Mouse (Mus musculus) ES-E14 (cell line): ENCODE measurements around the gene Inpp5f. TPM values are rescaled to one million over a fixed set of nuclear protein-coding genes. Genes with fewer than 3 reads are reported as not detected.
"Not testable (repeated sequence)": the region's sequence is repeated elsewhere in the genome, so short reads cannot be mapped to it uniquely, and the experiment has no call there.

Experiments
- DNase-seq: peaks from one replicate; pipeline ENCODE4 v3.0.0-alpha.2; 2013; ENCODE audit warnings: low read depth, low spot score
- H3K27ac ChIP-seq: 2 replicates; pipeline ENCODE4 v1.5.1; 2012; ENCODE audit warnings: low read depth, mild to moderate bottlenecking, low read length, moderate library complexity, mixed read lengths; ENCODE audit not compliant: poor library complexity, insufficient read depth, severe bottlenecking
- H3K36me3 ChIP-seq: 2 replicates; pipeline ENCODE4 v1.6.1; 2012; ENCODE audit warnings: mild to moderate bottlenecking, low read length, moderate library complexity, mixed read lengths; ENCODE audit not compliant: control insufficient read depth, poor library complexity, insufficient read depth, severe bottlenecking
- H3K4me1 ChIP-seq, 2 experiments: fragments of 150-350 bp in 1 of 2; sonication (generic) in 1 of 2; 2 replicates each; pipeline ENCODE4 v1.6.1; 2012; ENCODE audit warnings: low read length in 2 of 2, mild to moderate bottlenecking in 1 of 2, mixed read lengths in 1 of 2; ENCODE audit not compliant: control insufficient read depth in 2 of 2, insufficient read depth in 2 of 2, poor library complexity in 1 of 2
- H3K4me3 ChIP-seq, 2 experiments: fragments of 150-350 bp in 1 of 2; sonication (generic) in 1 of 2; 2 replicates each; pipeline ENCODE4 v1.5.1; 2012; ENCODE audit warnings: low read length in 2 of 2, low read depth in 1 of 2, mild to moderate bottlenecking in 1 of 2, mixed read lengths in 1 of 2; ENCODE audit not compliant: insufficient read depth in 1 of 2, poor library complexity in 1 of 2, severe bottlenecking in 1 of 2
- H3K9ac ChIP-seq: 2 replicates; pipeline ENCODE4 v1.6.1; 2012; ENCODE audit warnings: low read depth, mild to moderate bottlenecking, low read length, mixed read lengths; ENCODE audit not compliant: poor library complexity, insufficient read depth, severe bottlenecking
- H3K9me3 ChIP-seq: fragments of 150-350 bp; sonication (generic); 2 replicates; pipeline ENCODE4 v1.6.1; 2012; ENCODE audit warnings: low read depth, mild to moderate bottlenecking, low read length; ENCODE audit not compliant: control insufficient read depth, insufficient read depth
- CHD2 ChIP-seq: IDR thresholded peaks from 2 replicates; pipeline ENCODE4 v1.6.1; 2014; ENCODE audit warnings: mild to moderate bottlenecking, low read depth, low read length, inconsistent platforms
- HCFC1 ChIP-seq: IDR thresholded peaks from 2 replicates; pipeline ENCODE4 v1.6.1; 2012; ENCODE audit warnings: low read length, inconsistent platforms, borderline replicate concordance; ENCODE audit not compliant: insufficient read depth
- MAFK ChIP-seq: IDR thresholded peaks from 2 replicates; pipeline ENCODE4 v1.6.1; 2014; ENCODE audit warnings: mild to moderate bottlenecking, low read depth, low read length, inconsistent platforms; ENCODE audit not compliant: insufficient read depth
- ZC3H11A ChIP-seq: IDR thresholded peaks from 2 replicates; pipeline ENCODE4 v1.6.1; 2012; ENCODE audit warnings: low read depth, mild to moderate bottlenecking, inconsistent platforms, low read length, borderline replicate concordance
- ZNF384 ChIP-seq: IDR thresholded peaks from 2 replicates; pipeline ENCODE4 v1.6.1; 2012; ENCODE audit warnings: low read depth, low read length, inconsistent platforms
- in situ Hi-C, 2 experiments: fragments of 600-800 bp; cut with MboI; formaldehyde crosslinking; loops; one replicate each; pipeline ENCODE4 v1.15.1; 2025; ENCODE audit warnings: low sequenced_read_pairs in 2 of 2, inconsistent platforms in 1 of 2; ENCODE audit not compliant: unreplicated experiment in 2 of 2
- total RNA-seq: library from RNA; depleted of rRNA; stranded (reverse); fragments of 300-350 nt; gene quantifications from 2 replicates; pipeline ENCODE4 v1.2.3, GENCODE M21; 2012; rRNA removed

Inpp5f gene
- 12.7 and 14.7 TPM in 2 replicates for total RNA-seq

- Histone ChIP-seq H3K9me3 (no peaks in the 10 kb centered on the region), H3K4me1 (peaks cover 0 to 2% of the 10 kb centered on the region in 2 experiments; a peak in 1 of 4 replicates), H3K27ac (no peak within 1 kb of the TSS), H3K36me3 (no peaks in the 10 kb centered on the region), H3K9ac (peak within 1 kb of the TSS; percentile 93), H3K4me3 (peak within 1 kb of the TSS; percentile 93 to 100)
- DNase-seq, result peak; percentile 100
- no peak for TF ChIP-seq ZC3H11A
- no peak for TF ChIP-seq CHD2
- no peak for TF ChIP-seq MAFK
- TF ChIP-seq ZNF384, result no peak
- no peak for TF ChIP-seq HCFC1
- in situ Hi-C loops, result no loop called here
These were observed at the start of gene Inpp5f for GRCm38 (mm10) chr7:128610897-128611798. Gene Inpp5f (plus strand): TSS chr7:128611328.

- H3K9me3 ChIP-seq, result no peaks in the 10 kb centered on the region
- H3K4me1 ChIP-seq, result peaks cover 6 to 10% of the 10 kb centered on the region in 2 experiments; a peak in 2 of 4 replicates
- DNase-seq, result peak; percentile 51
- H3K9ac ChIP-seq, result no peak overlapping the region
- no peak overlapping the region for H3K27ac ChIP-seq
- H3K4me3 ChIP-seq, result no peak overlapping the region
- TF ChIP-seq HCFC1, result no peak
- no peak for TF ChIP-seq MAFK
- no peak for TF ChIP-seq CHD2
- no peak for TF ChIP-seq ZC3H11A
- no peak for TF ChIP-seq ZNF384
- H3K36me3 ChIP-seq, result no peaks in the 10 kb centered on the region
- in situ Hi-C loops, result no loop called here
These were observed 47.8 kb upstream of the Inpp5f start for GRCm38 (mm10) chr7:128563373-128563772.

- Histone ChIP-seq H3K27ac (no peak overlapping the region), H3K9me3 (no peaks in the 10 kb centered on the region), H3K4me3 (no peak overlapping the region), H3K9ac (no peak overlapping the region), H3K4me1 (peaks cover 6 to 10% of the 10 kb centered on the region in 2 experiments; a peak in 2 of 4 replicates), H3K36me3 (no peaks in the 10 kb centered on the region)
- no peak for DNase-seq
- TF ChIP-seq MAFK (no peak), ZNF384 (no peak), ZC3H11A (no peak), HCFC1 (no peak), CHD2 (no peak)
- in situ Hi-C loops, result no loop called here
These were observed 44.8 kb upstream of the Inpp5f start for GRCm38 (mm10) chr7:128566311-128566710.

GRCm38 (mm10) chr7:128567561-128568244, 43.4 kb upstream of the Inpp5f start:
- no peak for DNase-seq
- H3K4me1 ChIP-seq, result peaks cover 6 to 10% of the 10 kb centered on the region in 2 experiments; a peak in 2 of 4 replicates
- H3K27ac ChIP-seq, result no peak overlapping the region
- TF ChIP-seq MAFK (no peak), ZC3H11A (no peak), HCFC1 (no peak), ZNF384 (no peak), CHD2 (no peak)
- H3K36me3 ChIP-seq, result no peaks in the 10 kb centered on the region
- in situ Hi-C loops, result no loop called here
- no peaks in the 10 kb centered on the region for H3K9me3 ChIP-seq
- no peak overlapping the region for H3K9ac ChIP-seq
- H3K4me3 ChIP-seq, result no peak overlapping the region

GRCm38 (mm10) chr7:128569429-128569828, 41.7 kb upstream of the Inpp5f start:
- H3K4me1 ChIP-seq, in situ Hi-C loops, H3K9ac ChIP-seq, H3K4me3 ChIP-seq, H3K36me3 ChIP-seq, DNase-seq, H3K9me3 ChIP-seq, H3K27ac ChIP-seq: not testable (repeated sequence)
